Mouse (Mus musculus) retina, adult 2 months (tissue): ENCODE results near the gene Clcn1.

Experiments
- DNase-seq: peaks from one replicate; pipeline ENCODE4 v3.0.0-alpha.2; 2012; ENCODE audit warnings: low read depth, low spot score

Clcn1 gene

DNA sequence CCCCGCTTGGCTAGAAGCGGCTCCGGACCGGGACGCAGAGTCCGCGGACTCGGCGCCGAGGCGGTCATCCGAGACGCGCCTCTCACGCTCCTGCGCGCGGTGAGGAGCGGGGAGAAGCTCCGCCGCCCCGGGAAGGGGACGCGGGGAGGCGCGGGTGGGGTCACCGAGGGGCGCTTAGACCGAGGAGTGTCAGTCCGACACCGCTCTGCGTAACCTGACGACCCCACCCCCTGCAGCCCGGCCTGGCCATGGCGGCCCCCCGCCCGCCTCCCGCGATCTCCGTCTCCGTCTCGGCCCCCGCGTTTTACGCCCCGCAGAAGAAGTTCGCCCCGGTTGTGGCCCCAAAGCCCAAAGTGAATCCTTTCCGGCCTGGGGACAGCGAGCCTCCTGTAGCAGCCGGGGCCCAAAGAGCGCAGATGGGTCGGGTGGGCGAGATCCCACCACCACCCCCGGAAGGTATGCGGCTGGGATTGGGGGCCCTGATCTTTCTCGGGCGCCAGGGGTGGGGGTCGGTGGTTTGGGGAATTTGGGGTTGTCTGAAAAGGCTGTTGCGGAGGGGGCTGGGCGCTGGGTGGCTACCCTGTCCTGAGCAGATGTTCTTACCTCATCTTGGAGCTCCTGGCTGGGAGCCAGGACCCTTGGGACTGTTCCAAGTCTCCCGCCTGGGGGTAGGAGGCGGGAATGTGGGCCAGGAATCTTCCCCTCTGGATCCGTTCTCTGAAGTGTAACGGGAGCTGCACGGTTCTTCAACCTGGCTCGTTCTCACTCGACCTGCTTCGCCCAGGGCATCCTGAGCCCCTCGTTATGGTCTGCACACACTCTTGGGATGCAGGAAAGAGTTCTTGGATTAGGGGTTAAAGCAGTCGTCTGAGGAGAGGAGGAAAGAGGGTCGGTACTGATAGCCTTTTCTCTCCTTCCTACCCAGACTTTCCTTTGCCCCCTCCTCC lies 63.8 kb downstream of the Clcn1 start:
- no peak for DNase-seq

DNA sequence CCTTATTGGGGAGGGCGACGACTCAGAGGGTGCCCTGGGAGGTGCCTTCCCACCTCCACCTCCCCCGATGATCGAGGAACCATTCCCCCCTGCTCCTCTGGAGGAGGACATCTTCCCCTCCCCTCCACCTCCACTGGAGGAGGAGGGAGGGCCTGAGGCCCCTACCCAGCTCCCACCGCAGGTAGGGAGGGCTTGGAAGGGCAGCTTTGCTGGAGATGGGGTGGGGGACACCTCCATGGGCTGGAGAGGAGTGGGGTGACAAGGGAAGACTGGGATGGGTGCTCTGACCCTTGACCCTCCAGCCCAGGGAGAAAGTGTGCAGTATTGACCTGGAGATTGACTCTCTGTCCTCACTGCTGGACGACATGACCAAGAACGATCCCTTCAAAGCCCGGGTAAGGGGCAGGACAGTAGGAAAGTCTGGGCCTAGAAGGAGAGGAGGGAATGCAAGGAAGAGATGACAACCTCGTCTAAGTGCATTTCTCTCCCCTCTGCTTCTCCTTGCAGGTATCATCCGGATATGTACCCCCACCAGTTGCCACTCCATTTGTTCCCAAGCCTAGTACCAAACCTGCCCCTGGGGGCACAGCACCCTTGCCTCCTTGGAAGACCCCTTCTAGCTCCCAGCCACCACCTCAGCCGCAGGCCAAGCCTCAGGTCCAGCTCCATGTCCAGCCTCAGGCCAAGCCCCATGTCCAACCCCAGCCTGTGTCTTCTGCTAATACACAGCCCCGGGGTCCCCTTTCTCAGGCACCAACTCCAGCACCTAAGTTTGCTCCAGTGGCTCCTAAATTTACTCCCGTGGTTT lies 64.7 kb downstream of the Clcn1 start:
- no peak for DNase-seq

DNA sequence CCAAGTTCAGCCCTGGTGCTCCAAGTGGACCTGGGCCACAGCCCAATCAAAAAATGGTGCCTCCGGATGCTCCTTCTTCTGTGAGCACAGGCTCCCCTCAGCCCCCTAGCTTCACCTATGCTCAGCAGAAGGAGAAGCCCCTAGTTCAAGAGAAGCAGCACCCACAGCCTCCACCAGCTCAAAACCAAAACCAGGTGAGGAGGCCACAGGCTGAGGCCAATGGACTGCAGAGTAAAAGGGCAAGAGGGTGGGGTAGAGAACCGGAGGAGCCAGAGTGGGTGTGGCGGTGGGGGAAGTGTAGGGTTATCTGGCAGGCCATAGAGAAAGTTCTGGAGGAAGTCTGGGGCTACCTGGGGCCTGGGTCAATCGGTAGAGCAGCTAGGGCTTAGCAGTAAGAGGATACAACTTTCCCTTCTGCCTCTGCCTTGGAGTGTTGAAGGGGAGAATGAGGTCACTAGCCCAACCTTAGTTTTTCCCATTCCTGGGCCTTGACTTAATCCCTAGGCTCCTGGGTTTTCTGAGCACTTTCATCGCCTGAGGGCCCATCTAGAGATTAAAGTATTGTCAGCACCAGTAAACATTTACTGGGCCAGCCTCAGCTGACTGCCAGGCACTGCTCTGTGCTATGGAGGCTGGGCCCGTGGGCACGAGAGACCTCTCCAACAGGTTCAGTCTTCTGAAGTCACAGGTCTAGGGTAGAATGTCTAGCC lies 65.4 kb downstream of the Clcn1 start:
- DNase-seq, result no peak

DNA sequence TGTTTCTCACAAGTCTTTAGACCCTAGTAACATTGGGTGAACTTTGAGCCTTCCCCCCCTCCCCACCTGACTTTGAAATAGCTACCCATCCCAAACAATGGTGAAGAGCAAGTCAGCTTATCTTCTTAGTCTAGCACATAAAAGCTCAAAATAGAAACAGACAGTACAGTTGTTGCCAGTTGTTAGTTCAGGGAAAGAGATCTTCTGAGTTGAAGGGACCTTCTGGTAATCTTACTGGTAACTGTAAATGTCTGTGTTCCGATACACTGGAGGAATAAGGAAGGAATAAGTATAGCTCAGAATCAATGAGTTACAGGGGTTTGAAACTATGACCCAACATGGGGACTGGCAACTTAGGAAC lies 66.0 kb downstream of the Clcn1 start:
- DNase-seq, result no peak

DNA sequence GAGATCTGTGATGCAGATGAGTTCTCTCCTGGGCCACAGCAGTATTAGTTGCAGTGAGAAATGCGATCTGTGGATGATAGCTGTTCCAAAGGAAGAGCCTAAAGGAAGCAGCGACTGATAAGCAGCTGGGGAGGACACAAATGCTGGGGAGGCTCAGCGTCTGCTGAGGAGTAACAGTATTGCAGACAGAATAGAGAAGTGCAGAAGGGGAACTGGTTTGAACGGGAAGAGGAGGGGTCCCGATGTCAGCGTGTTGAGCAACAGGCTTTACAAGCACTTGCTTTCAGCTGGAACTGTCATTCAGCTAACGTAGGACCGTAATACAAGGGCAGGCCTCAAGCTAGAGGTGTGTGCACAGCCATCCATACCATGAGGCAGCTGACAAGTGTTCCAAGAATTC lies 66.7 kb downstream of the Clcn1 start:
- no peak for DNase-seq

DNA sequence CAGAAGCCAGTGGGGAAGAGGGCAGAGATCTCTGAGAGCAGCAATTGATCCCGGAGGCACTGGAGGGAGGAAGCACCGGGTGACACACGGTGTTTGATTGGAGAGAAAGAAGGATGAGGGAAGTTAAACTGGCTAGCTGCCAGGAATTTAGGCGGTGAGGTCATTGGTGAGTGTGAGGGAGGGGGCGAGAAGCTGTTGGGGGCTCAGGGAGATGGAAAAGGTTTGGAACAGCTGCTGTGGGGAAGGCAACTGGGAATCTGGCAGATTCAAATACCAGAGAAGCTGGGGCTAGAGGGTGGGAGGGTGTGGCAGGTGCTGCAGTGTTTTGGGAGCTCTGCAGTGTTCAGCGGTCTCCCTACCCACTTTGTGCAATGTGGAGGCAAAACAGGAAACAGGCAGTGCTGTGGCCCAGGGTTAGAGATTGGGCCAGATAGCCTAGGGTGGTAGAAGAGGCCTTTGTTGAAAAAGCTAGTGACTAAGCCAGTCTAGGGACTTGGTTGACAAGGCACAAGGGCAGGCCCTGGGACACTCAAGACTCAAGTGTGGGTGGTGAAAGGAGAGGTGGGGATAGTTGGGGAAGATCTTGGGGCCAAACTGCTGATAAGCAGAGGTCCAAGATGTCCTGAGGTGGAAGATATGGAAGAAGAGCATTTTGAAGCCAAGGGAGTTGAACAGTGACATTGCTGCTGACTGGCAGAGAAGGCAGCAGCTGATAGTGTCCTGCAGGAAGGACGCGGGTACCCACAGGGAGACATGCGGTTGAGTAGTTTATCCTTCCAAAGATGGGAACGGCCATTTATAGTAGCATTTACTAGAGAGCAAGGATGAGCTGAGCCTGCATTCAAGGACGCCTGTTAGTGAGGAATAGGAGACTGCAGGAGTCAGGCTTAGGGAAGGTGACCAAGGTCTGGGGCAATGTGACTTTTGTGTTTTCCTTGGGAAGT lies 67.9 kb downstream of the Clcn1 start:
- no peak for DNase-seq

DNA sequence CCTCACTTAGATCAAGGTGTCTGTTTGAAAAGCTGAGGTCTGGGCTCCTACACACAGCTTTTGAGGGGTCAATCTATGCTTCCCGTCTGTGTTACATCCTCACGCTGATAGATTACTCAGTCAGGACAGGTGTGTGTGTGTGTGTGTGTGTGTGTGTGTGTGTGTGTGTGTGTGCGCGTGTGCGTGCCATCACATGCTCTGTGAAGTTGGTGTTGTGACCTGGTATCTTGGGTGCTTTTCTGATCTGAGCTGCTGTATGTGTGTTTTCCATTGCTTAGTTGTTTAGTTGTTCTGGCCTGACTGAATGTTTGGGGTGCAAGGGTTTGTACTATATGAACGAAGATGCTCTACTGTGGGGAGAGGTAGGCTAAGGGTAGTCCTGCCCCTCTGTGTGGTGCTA lies 68.9 kb downstream of the Clcn1 start:
- DNase-seq, result no peak

DNA sequence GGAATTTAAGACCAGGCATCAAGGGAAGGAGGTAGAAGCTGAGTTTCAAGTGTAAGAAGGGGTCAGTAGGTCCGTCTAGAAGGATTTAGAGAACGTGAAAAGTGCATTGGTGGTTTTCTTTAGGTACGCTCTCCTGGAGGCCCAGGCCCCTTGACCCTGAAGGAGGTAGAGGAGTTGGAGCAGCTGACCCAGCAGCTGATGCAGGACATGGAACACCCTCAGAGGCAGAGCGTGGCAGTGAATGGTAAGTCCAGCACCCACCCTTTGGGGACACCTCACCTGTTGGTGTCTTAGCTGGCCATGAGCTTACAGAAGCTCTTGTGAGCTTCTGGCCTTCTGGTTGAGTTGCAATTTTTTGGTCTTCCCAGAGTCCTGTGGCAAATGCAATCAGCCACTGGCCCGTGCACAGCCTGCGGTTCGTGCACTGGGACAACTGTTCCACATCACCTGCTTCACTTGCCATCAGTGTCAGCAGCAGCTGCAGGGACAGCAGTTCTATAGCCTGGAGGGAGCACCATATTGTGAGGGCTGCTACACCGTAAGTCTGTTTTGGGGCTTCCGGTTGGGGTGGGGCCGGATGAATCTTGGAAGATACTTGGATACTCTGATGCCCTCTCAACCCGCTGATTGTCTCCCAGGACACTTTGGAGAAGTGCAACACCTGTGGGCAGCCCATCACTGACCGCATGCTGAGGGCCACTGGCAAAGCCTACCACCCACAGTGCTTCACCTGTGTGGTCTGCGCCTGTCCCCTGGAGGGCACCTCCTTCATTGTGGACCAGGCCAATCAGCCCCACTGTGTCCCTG lies 69.5 kb downstream of the Clcn1 start:
- DNase-seq, result no peak

DNA sequence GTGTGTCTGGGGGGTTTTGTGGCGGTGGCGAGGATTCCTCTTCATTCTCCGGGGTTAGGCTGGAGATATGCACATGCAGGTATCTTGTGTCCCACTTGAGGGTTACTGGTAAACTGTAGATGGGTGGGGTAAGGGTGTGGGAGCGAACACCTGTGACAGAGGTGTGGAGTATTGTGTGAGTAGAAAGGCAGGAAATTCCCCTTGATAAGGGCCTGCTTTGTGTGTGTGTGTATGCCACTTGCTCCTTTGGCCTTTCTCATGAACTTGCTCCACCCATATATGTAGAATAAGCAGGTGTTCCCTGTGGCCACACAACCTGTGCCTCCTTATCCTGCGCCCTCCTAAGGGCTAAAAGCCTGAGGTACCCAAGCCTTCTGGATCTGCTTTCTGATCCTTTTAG lies 70.4 kb downstream of the Clcn1 start:
- no peak for DNase-seq

DNA sequence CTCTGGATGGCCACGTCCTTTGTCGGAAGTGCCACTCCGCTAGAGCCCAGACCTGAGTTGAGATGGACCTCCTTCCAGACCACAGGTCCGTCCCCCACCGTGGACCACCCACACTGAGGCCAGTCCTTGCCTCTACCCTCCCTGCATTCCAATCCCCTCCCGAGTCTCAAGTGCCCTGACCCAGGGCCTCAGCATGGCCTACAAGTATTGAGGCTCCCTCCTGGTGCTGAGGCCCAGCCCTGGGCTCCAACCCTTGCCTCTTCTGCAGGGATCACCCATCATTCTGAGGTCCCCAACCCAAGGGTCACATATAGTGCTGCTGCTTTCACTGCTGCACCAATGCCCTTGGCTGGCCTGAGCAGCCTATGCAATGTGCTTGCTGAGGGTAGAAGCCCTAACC lies 71.4 kb downstream of the Clcn1 start:
- no peak for DNase-seq

DNA sequence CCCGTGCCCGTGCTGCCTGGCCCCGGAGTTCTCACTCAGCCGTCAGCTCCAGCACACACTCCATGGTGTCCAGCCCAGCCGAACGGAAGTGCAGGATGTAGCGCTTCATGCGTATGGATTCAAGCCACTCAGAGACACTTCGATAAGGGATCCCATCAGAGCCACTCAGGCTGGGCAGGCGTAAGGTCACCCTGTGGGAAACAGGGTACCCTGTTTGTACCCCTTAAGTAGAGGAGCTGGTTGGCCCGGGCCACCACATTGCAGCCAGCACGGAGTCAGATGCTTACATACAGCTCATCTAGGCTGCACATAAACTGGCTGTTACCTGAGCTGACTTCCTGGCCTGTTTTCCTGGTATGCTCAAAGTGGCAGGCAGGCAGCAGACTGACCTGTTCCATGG lies 72.4 kb downstream of the Clcn1 start:
- DNase-seq, result no peak

DNA sequence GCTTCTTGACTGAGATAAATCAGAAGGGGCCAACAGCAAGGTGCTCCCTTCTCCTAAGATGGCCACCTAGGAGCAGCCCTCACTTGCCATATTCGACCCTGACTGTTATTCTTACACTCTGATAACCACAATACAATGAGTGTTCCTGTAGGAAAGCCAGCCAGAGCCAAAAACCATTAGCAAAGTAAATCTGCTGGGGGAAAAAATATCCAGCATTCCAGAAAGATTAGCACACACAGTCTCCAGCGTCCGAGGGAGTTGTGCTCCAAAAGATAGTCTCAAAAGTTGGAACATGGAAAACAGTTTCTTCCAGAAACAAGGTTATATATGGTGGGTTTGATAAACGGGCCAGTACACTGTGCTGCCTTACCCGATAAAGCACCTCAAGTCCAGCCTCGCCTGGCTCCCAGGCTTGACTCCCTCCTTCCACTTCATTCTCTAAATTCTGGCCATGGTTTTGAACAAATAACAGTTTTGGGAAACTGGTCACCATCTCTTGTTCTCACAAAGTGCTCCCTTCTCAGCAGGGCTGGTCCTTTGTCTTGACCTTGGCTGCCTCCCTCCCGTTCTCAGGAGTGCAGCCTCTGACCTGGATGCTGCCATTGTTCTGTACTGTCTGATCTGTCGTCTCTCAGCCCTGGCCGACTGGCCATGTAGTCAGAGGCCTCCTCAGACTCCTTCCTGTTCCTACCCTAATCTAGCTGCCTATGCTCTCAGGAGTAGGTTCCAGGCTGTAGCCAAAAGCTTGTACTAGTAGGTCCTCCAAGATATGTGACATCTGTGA lies 73.1 kb downstream of the Clcn1 start:
- DNase-seq, result no peak

DNA sequence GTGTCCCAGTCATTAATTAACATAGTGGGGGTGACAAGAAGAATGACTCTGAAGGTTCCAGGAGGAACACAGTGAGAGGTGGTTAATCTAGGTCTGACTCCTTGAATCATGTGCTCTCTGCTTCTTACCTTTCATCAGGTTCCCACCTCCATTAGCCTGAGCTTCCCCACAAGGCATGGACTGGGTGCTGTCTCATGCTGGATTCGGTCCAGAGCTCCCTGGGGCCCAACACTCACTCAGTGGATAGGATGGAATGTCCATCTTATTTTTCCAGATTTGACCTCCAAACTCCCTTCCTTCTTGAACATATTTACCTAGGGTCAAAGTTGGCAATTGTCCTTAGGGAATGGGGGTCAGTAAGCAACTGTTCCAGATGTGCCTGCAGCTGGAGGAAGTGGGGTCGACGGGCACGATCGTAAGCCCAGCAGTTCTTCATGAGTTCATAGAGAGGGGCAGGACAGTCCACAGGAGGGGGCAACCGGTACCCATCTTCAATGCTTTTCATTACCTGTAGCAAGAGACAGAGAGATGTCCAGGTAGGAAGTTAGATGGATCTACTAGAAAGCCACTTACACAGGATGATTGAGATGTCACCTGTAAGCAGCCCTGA lies 73.9 kb downstream of the Clcn1 start:
- no peak for DNase-seq

DNA sequence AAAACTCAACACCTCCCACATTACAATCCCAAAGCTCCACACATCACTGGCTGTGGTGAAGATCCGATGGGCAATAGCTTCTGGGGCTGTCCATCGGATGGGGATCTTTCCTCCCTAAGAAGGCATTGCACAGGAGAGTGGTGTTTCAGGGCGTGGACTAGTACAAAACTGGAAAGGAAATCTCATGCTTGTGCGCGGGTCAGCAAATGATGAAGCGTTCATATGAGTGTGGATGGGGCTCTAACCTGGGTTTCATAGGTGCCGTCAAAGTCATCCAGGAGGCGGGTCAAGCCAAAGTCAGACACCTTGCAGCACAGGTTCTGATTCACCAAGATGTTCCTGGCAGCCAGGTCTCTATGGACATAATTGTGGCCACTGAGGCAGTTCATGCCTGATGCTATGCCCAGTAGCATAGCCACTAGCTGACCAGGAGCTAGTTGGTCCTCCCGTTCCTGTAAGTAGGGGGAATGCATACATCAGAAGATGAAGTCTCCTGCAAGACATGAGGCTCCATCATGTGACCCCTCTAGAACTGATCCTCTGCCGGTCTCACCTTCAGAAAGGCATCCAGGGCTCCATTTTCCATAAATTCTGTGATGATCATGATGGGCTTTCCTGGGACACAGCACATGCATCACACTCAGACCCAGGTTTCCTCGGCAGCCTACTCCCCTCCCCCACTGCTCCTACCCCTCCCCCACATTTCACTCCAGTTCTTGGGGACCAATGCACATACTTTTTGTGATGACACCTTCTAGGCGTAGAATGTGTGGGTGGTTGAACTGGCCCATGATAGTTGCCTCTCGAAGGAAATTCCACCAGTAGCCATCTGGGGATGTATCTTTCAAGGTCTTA lies 74.8 kb downstream of the Clcn1 start:
- DNase-seq, result no peak

DNA sequence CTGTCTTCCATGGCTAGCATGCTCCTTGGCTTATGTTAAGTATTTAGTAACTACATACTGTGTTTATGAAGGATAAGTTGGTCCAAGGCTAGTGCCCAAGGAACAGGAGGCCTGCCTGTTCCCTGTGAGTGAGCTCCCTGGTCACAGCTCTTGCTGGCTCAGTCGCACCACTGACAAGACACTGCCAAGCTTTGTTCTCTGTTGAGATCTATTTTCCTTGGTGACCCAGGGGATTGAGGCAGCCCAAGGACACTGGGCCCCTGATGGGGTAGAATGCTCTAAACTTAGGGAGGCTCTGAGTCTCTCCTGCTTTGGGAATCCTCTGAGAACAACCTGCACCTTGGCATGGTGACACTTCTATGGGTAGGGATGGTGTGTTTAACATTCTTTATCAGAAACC lies 75.6 kb downstream of the Clcn1 start:
- DNase-seq, result no peak

DNA sequence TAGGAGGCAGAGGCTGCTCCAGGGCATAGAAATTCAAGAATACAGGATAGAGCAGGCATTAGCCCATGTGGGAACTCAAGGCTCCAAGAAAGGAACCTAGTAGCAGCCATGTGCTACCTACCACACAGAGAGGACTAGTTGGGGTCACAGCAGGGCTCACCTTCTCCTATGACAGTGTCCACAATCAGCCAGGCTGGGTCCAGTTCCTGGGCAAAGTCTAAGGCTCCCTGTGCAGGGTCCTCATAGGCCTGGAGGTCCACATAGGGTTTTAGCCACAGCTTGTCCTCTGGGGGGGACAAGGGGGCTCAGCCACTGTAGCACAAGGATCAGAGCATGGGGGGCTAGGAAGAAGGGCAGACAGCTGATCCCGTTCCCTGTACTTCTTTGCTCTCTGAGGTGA lies 76.0 kb downstream of the Clcn1 start:
- no peak for DNase-seq

DNA sequence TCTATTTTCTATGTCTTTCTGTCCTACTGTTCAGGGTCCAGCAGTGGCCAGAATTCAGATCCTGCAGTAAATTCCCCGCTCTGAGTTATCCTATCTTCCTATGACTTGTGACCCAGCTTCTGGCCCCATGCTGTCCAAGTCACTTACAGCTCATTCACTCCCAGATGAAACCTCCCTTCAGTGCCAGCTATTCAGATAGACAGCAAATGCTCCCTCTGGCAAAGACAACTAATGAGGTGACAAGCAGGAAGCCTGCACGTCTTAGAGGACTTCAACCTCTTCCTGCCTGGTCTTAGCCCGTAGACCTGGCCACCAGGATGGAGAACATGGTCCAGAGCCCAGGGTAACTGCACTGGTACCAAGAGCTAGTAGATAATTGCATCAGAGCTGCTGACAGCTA lies 76.5 kb downstream of the Clcn1 start:
- no peak for DNase-seq

DNA sequence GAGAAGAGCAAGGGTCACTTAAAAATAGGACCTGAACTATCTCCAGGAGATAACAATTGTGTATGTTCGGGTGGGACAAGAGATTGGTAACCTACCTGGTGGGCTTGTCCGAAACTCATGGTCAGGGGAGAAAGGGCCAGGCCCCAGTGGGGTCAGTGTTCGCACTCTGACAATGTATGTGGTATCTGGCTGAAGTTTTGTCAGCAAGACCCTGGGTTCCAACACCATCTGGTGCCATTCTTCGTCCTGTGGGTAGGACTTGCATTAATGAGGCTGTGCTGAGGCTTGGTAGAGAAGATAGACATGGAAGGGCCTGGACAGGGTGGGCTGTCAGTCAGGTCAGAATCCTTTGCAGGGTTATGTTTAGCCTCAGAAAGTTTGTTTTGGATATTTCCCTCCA lies 77.6 kb downstream of the Clcn1 start:
- DNase-seq, result no peak
